Mouse (Mus musculus) liver, embryonic 13.5 days (tissue): ENCODE measurements around the gene B4galt2. TPM values are rescaled to one million over a fixed set of nuclear protein-coding genes. Genes with fewer than 3 reads are reported as not detected.
A peak's percentile ranks its signal among the peaks of the same experiment; 100 is the strongest.

Source experiments
- ATAC-seq: fragments of 200-750 bp; cut with Nextera tagmentation; 2 replicates; pipeline ENCODE4 v1.8.0; 2017; ENCODE audit warnings: low read depth, mild to moderate bottlenecking, moderate number of reproducible peaks, moderate library complexity
- DNase-seq: peaks from one replicate; pipeline ENCODE4 v3.0.0; 2022
- H3K27ac ChIP-seq: fragments of 300-500 bp; sonication (generic); 2 replicates; pipeline ENCODE4 v1.5.1; 2015; ENCODE audit warnings: moderate library complexity, mild to moderate bottlenecking, inconsistent platforms
- H3K27me3 ChIP-seq: fragments of 300-500 bp; sonication (generic); 2 replicates; pipeline ENCODE4 v1.6.1; 2015; ENCODE audit warnings: mild to moderate bottlenecking, inconsistent platforms
- H3K36me3 ChIP-seq: fragments of 300-500 bp; sonication (generic); 2 replicates; pipeline ENCODE4 v1.6.1; 2015; ENCODE audit warnings: mild to moderate bottlenecking, inconsistent platforms
- H3K4me1 ChIP-seq: fragments of 300-500 bp; sonication (generic); replicated peaks from 2 replicates; pipeline ENCODE4 v1.6.1; 2015; ENCODE audit warnings: inconsistent platforms
- H3K4me2 ChIP-seq: fragments of 300-500 bp; sonication (generic); 2 replicates; pipeline ENCODE4 v1.6.1; 2015; ENCODE audit warnings: inconsistent platforms, mild to moderate bottlenecking, moderate library complexity
- H3K4me3 ChIP-seq: fragments of 300-500 bp; sonication (generic); replicated peaks from 2 replicates; pipeline ENCODE4 v1.5.1; 2015; ENCODE audit warnings: mild to moderate bottlenecking, inconsistent platforms
- H3K9ac ChIP-seq: fragments of 300-500 bp; sonication (generic); 2 replicates; pipeline ENCODE4 v1.6.1; 2015; ENCODE audit warnings: mild to moderate bottlenecking, inconsistent platforms
- H3K9me3 ChIP-seq: fragments of 300-500 bp; sonication (generic); replicated peaks from 2 replicates; pipeline ENCODE4 v1.6.1; 2016; ENCODE audit warnings: inconsistent platforms
- WGBS: fragments of 180-500 bp; shearing (Covaris S2); methylation state at CpG from one replicate; pipeline ENCODE4 v1.1.7; 2015; ENCODE audit not compliant: insufficient replicate concordance; 5-methylcytosine and 5-hydroxymethylcytosine counted together
- polyA plus RNA-seq: library from polyadenylated mRNA; unstranded; fragments of >200 nt; fragmentation: Nextera tagmentation; extraction: Ambion mirVana; gene quantifications from 2 replicates; pipeline ENCODE4 v1.2.1, GENCODE M21; 2015

Gene B4galt2
- polyA plus RNA-seq: 1.8 and 1.9 TPM in 2 replicates

DNA sequence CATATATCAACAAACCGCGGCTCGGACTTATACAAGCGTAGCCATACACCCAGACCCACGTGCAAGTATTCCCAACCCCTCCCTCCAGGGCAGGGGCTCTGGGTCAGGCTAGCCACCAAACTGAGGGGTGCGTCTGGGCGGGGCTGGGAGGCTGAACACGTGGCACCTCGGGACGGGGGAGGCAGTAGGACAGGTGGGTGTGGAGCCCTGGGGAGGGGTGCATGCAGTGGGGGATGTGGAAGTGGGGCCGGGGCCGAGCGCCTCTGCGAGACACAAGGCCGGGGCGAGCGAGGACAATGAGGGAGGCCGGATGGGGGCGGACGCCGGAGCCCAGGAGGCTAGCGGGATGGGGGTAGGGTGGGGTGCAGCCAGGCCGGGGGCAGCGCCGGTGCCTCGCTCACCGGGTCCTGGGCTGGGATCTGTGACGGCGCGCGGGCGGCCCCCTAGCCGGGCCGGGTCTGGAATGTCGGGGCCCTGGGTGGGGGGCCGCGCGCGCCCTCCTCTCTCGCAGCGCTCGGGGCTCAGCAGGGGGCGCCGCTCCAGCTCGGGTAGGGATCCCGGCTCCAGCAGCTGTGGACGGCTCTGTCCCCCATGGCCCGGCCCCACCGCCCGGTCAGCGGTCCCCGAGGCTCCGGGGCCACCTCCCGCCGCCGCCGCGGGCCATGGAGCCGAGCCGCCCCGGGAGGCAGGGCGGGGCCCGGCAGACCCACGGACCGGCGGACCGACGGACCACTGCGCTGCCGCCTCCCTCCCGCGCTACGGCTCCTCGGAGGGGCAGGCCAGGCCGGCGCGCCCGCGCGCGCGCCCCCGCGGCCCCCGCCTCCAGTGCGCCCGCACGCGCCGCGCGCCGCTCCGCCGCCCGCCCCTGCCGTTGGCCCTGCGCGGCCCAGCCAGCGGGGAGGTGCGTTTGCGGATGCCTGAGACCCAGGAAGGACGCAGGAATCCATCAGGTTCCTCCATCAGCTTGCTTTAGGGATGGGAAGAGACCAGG, at the start of gene B4galt2:
Gene B4galt2 (minus strand): TSS at position 787 of the 991 bp plus-strand sequence.
- Histone ChIP-seq H3K36me3 (peaks cover 27% of the 10 kb centered on the region), H3K9me3 (no peaks in the 10 kb centered on the region), H3K27ac (no peak within 1 kb of the TSS), H3K9ac (peak within 1 kb of the TSS; percentile 68), H3K4me3 (peak within 1 kb of the TSS; percentile 66), H3K4me2 (peak within 1 kb of the TSS; percentile 93), H3K4me1 (peaks cover 47% of the 10 kb centered on the region), H3K27me3 (peaks cover 45% of the 10 kb centered on the region)
- WGBS: 3% methylated on average over 75 of the region's 103 CpGs
- DNase-seq (no peak), ATAC-seq (0 out of 2 replicates have a peak, but pooled peaks have one; percentile 3)

DNA sequence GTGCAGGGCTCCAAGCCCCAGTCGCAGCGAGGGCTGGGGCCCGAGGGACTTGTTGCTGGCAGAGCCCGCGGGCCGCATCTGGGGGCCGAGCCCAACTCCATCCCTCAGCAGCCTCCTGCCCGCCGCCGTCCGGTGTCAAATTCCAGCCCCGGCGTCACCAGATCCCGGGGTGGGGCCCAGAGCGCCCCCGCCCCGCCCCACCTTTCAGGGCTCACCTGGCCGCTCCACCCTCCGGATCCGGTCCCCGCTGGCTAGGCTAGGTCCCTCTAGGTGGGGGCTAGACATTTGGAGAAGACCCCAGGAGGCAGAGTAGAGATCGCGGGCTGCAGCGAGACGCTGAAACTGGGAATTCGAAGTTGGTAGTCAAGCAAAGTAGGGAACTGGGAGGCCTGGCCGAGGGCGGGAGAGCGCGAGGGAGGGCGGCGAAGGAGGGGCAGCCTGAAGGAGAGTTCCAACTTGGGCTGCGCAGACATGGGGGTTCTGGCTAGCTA, 46.1 kb upstream of the B4galt2 start, which contains the start of gene Artn:
Gene Artn (minus strand): TSS at position 373 of the 491 bp plus-strand sequence.
- H3K9me3 ChIP-seq: peaks cover 3% of the 10 kb centered on the region; the same call in 1 of the 2 replicates
- 1% methylated on average over 33 of the region's 33 CpGs for WGBS
- DNase-seq: peak; percentile 24
- H3K4me3 ChIP-seq: peak within 1 kb of the TSS; percentile 63
- peak within 1 kb of the TSS; percentile 77 for H3K9ac ChIP-seq
- peak within 1 kb of the TSS; percentile 71 for H3K4me2 ChIP-seq
- no peaks in the 10 kb centered on the region for H3K36me3 ChIP-seq
- ATAC-seq: peak; percentile 4; the same call in 1 of the 2 replicates
- peaks cover 74% of the 10 kb centered on the region for H3K27me3 ChIP-seq
- peak within 1 kb of the TSS; percentile 83 for H3K27ac ChIP-seq
- H3K4me1 ChIP-seq: peaks cover 48% of the 10 kb centered on the region

DNA sequence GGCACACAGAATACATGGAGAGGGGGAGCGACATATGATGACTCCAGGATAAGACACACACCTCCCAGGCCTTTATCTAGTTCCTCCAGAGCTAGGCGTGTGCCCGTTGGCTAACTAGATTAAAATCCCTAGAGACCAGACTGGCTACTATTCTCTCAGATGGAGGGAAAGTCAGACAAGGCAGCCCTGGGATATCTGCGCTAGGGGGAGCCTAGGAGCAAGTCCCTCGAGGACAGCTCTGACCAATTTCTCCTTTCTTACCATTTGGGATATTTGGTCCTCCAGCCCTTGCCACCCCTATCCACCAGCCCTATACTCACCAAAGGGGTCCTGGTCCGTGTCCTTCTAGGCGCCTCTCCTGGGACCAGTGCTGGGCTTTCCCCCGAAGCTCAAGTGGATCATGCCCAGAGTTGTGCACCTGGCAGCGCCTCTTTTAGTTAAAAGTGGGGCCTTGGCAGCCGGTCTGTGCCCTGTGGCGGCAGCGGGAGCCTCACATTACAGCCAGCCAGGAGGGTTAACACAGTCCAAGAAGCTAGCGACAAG, 45.5 kb upstream of the B4galt2 start:
- Histone ChIP-seq H3K27me3 (peaks cover 81% of the 10 kb centered on the region), H3K27ac (peak overlapping the region; percentile 83), H3K9me3 (peaks cover 3% of the 10 kb centered on the region; the same call in 1 of the 2 replicates), H3K4me2 (peak overlapping the region; percentile 71), H3K4me1 (peaks cover 55% of the 10 kb centered on the region), H3K36me3 (no peaks in the 10 kb centered on the region), H3K9ac (peak overlapping the region; percentile 77), H3K4me3 (peak overlapping the region; percentile 63)
- DNase-seq: peak; percentile 87
- 1% methylated on average over 13 of the region's 13 CpGs for WGBS
- peak; percentile 95 for ATAC-seq

DNA sequence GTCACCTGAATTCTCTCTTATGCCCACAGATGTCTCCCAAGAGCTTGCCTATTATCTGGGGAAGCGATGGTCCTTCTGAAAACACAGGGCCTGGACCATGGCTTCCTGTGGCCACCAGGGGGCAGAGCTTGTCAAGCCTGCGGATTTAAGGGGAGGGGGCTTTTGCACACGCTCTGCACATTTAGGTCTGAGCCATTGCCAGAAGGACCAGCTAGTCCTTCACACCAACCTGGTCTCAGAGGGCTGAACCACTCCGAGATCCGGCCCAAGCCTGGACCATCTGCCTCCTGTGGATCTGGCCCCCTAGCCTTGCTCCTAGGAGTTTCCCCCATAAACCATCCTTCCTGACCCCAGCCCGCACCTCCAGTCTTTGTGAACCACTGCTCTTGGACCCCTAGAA, 44.9 kb upstream of the B4galt2 start:
- ATAC-seq: peak; percentile 33
- Histone ChIP-seq H3K27ac (peak overlapping the region; percentile 77), H3K9me3 (peaks cover 3% of the 10 kb centered on the region; the same call in 1 of the 2 replicates), H3K27me3 (peaks cover 86% of the 10 kb centered on the region), H3K4me1 (peaks cover 55% of the 10 kb centered on the region), H3K4me2 (peak overlapping the region; percentile 71), H3K9ac (peak overlapping the region; percentile 67), H3K36me3 (no peaks in the 10 kb centered on the region), H3K4me3 (peak overlapping the region; percentile 63)
- WGBS: 13% methylated on average over 6 of the region's 6 CpGs
- DNase-seq: no peak

DNA sequence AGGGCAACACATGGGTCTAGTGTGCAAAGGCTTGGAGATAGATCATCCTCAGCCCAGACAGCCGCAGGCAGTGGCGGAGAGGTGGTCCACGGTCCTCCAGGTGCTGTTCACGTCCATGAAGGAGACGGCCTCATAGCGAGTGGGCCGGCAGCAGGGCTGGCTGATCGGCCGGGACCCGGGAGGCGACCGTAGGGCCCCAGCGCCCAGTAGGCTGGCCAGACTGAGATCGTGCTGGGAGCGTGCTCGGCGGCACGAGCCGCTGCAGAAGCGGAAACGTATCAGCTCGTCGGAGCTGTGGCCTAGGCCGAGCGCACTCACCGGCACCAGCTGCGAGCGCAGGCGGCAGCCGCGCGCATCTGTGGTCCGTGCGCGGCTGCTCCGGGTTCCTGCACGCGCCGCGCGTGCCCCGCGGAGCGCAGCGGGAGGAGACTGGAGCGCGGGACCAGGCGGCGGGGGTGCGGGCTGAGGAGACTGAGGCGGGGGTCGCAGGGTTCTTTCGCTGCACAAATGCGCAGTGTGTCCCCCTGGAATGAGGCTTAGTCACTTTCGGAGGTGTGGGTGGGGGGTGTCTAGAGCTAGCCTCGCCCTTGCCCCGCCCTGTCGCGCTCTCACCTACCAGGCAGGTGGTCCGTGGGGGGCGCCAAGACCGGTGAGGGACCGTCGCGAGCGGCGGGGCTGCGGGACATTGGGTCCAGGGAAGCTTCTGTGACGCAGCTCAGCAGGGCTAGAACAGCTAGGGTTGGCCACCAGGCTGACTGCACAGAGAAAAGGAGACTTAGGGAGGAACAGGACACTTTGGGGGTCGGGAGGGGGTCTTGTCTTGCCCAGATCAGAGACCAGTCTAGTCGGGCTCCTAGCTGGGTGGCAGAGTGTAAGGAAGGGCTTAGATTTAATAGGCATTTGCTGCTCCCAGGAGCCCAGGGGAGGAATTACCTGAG, 43.5 kb upstream of the B4galt2 start:
- peak overlapping the region; percentile 71 for H3K4me2 ChIP-seq
- H3K27me3 ChIP-seq: peaks cover 96% of the 10 kb centered on the region
- ATAC-seq (no peak), DNase-seq (no peak)
- peak overlapping the region; percentile 67 for H3K9ac ChIP-seq
- peaks cover 3% of the 10 kb centered on the region; the same call in 1 of the 2 replicates for H3K9me3 ChIP-seq
- peaks cover 55% of the 10 kb centered on the region for H3K4me1 ChIP-seq
- no peaks in the 10 kb centered on the region for H3K36me3 ChIP-seq
- WGBS: 2% methylated on average over 71 of the region's 71 CpGs
- H3K4me3 ChIP-seq: peak overlapping the region; percentile 63
- H3K27ac ChIP-seq: no peak overlapping the region

DNA sequence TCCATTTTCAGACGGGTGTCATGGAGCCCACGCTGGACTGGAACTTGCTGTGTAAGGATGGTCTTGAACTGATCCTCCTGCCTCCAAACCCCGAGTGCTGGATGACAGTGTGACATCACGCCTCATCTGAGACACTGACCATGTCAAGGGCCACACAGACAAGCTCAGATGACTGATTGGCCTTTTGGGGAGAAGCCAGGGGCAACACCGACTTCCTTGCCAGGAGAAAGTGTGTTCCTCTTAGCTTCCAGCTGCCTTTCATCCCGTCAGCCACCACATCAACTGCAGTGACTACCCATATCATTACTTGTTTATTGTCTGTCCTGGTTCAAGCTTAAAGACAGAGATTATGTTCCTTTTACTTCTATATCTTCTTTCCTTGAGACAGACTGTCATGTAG, 41.6 kb upstream of the B4galt2 start:
- H3K4me1 ChIP-seq: peaks cover 51% of the 10 kb centered on the region
- DNase-seq: no peak
- peaks cover 84% of the 10 kb centered on the region for H3K27me3 ChIP-seq
- no peak for ATAC-seq
- no peak overlapping the region for H3K4me2 ChIP-seq
- no peak overlapping the region for H3K9ac ChIP-seq
- no peaks in the 10 kb centered on the region for H3K36me3 ChIP-seq
- H3K4me3 ChIP-seq: no peak overlapping the region
- H3K27ac ChIP-seq: no peak overlapping the region
- WGBS: 49% methylated on average over 5 of the region's 6 CpGs
- no peaks in the 10 kb centered on the region for H3K9me3 ChIP-seq

- no peak for DNase-seq
Observed at GRCm38 (mm10) chr4:117923450-117923849, 40.2 kb upstream of the B4galt2 start.

DNA sequence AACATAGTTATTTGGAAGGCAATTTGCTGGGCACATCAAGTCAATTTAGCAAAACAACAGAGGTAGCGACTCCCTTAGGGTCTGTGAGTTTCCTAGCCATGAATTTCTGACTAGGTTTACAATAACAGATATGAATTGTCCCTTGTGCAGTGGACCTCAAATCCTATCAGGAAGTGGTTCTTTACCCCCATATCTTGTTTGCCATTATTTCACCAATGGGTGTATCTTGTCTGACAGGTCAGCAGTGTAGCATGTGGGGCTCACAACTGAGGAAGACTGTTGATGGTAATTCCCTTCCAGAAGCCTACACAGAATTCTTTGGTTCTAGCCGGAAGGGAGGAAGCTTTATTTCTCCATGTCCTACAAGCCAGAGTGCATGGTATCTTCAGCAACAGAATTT, 38.1 kb upstream of the B4galt2 start:
- WGBS: 67% methylated on average over 2 of the region's 2 CpGs
- H3K4me2 ChIP-seq: no peak overlapping the region
- peaks cover 51% of the 10 kb centered on the region for H3K27me3 ChIP-seq

More at GRCm38 (mm10) chr4:117923450-117923849, 40.2 kb upstream of the B4galt2 start:
- Histone ChIP-seq H3K27me3 (peaks cover 72% of the 10 kb centered on the region), H3K4me2 (no peak overlapping the region), H3K9ac (no peak overlapping the region), H3K36me3 (no peaks in the 10 kb centered on the region), H3K4me3 (no peak overlapping the region), H3K27ac (no peak overlapping the region), H3K9me3 (no peaks in the 10 kb centered on the region), H3K4me1 (peaks cover 42% of the 10 kb centered on the region)
- WGBS: 68% methylated on average over 2 of the region's 2 CpGs
- no peak for ATAC-seq

GRCm38 (mm10) chr4:117918762-117919161, 35.5 kb upstream of the B4galt2 start:
- Histone ChIP-seq H3K27me3 (peaks cover 26% of the 10 kb centered on the region), H3K9ac (no peak overlapping the region), H3K36me3 (no peaks in the 10 kb centered on the region), H3K27ac (no peak overlapping the region), H3K9me3 (no peaks in the 10 kb centered on the region), H3K4me2 (no peak overlapping the region), H3K4me3 (no peak overlapping the region), H3K4me1 (peaks cover 44% of the 10 kb centered on the region)
- DNase-seq (no peak), ATAC-seq (no peak)
- WGBS: 49% methylated on average over 5 of the region's 5 CpGs

More for the DNA sequence above, 38.1 kb upstream of the B4galt2 start:
- DNase-seq: no peak
- Histone ChIP-seq H3K4me3 (no peak overlapping the region), H3K36me3 (no peaks in the 10 kb centered on the region), H3K4me1 (peaks cover 42% of the 10 kb centered on the region), H3K9me3 (no peaks in the 10 kb centered on the region), H3K27ac (no peak overlapping the region), H3K9ac (no peak overlapping the region)
- no peak for ATAC-seq

- Histone ChIP-seq H3K4me1 (peaks cover 49% of the 10 kb centered on the region), H3K4me3 (no peak overlapping the region), H3K36me3 (no peaks in the 10 kb centered on the region), H3K27ac (peak overlapping the region; percentile 32), H3K4me2 (no peak overlapping the region), H3K9me3 (no peaks in the 10 kb centered on the region), H3K27me3 (peaks cover 21% of the 10 kb centered on the region), H3K9ac (no peak overlapping the region)
- DNase-seq (no peak), ATAC-seq (no peak)
- 70% methylated on average over 3 of the region's 3 CpGs for WGBS
Observed at GRCm38 (mm10) chr4:117918261-117918660, 35.0 kb upstream of the B4galt2 start.
